Mouse (Mus musculus): ENCODE results near the gene Fam83e. TPM values are rescaled to one million over a fixed set of nuclear protein-coding genes. Genes with fewer than 3 reads are reported as not detected.

Fam83e gene
- total and polyA plus RNA-seq, 3 experiments: 0.43 to 1.0 TPM; not detected in 1

DNA sequence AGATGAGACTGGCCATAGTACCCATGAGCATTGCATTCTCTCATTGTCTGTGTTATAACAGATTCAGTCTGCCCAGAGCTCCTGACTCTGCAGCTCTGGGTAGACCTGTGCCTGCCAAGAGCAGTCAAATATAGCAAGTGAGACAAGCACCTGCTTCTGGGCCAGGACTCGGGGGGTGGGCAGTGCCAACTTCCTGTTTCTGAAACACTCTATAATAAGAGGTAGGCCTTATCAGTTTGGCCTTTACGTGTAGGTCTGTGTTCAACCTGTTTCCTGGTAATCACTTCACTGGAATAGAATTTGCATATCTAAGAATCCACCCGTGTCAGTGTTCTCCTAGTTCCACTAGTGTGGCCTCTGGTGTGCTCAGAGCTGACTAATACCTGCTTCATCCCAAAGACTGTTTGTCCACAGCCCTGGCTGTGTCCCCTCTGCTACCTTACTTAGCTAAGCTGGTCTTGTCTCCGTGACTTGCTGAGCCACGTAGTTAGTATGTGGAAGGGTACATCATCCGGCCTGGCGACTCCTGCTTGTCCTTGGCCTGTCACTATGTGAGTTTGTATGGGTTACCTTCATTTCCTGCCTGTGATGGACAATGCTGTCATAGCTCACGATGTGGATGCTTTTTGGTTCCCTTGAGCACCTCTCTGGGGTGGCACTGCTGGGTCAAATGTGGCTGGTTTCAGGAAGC is 39.8 kb upstream of the Fam83e start (continued):
- TF ChIP-seq MAX (IDR thresholded peaks at IDR 0.05; ENCODE audit: low read length): peak; percentile 74
- TF ChIP-seq GATA1 (IDR thresholded peaks at IDR 0.05; ENCODE audit: low read depth, low read length): peak; percentile 78
- no peak for TF ChIP-seq TBP (IDR thresholded peaks at IDR 0.05; ENCODE audit: low read depth, low read length)
- TF ChIP-seq GABPA (IDR thresholded peaks at IDR 0.05; ENCODE audit: low read depth, low read length): no peak

DNA sequence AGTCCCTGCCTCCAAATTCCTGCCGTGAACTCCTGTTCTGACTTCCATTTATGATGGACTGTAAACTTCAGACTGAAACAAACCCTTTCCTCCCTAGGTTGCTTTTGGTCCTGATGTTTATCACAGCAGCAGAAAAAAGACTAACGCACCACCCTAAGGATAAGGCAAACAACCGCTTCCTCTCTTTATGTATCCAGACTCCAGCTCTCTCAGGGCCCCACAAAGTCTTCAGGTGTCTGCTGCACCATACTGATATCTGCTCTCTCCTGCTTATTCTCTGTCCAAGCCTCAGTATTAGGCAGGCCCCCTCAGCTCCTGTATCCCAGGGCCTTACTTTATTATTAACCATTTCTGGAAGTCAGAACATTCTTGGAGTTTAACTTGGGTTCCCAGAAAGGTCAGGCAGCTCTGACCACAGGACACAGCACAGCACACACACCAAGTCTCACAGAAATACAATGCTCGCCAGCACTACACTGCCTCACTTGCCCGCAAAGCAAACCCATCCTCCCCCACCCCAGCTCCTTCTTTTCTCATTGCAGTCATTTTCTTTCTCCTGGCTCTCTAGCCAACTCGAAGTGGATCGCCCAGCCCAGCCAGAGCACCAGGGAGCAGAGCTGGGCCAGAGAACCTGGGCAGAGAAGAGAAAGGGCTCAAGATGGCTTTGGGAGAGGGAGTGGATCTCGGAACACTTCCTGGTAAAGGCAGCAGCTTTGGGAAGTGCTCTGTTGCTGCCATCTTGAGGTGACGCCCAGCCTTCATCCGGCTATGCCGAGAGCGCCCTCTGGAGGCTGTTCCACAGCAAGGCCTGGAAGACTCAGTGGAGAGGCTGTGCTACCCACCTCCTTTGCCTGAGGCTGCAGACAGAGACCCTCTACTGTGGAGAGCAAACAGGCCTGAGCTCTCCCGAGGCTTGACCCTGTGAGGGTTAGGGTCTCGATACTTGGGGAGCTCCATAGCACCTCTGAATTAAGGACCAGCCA is 38.6 kb upstream of the Fam83e start:
- peak; percentile 91 for DNase-seq (ENCODE audit: low read depth, low spot score)
- Histone ChIP-seq H3K79me2 (ENCODE audit: control insufficient read depth, insufficient read depth, low read length, poor library complexity) (no peaks in the 10 kb centered on the region), H3K9me3 (replicated peaks; ENCODE audit: insufficient read depth, low read length) (no peaks in the 10 kb centered on the region), H3K36me3 (ENCODE audit: control insufficient read depth in 1 of 2, insufficient read depth in 2 of 2, low read length in 2 of 2) (peaks cover 0 to 17% of the 10 kb centered on the region in 2 experiments; a peak in 2 of 4 replicates), H3K27ac (ENCODE audit: control insufficient read depth, low read depth, low read length) (peak overlapping the region; percentile 57), H3K9ac (ENCODE audit: control insufficient read depth, low read depth, low read length, poor library complexity, severe bottlenecking) (peak overlapping the region; percentile 72), H3K4me3 (ENCODE audit: control insufficient read depth in 1 of 2, insufficient read depth in 1 of 2, low read depth in 2 of 2, low read length in 2 of 2) (peak overlapping the region; percentile 52 to 55), H3K4me1 (ENCODE audit: control insufficient read depth in 1 of 2, insufficient read depth in 2 of 2, low read length in 2 of 2) (peaks cover 13 to 20% of the 10 kb centered on the region in 2 experiments), H3K27me3 (ENCODE audit: control insufficient read depth in 1 of 2, insufficient read depth in 2 of 2, low read length in 2 of 2) (peaks cover 0 to 2% of the 10 kb centered on the region in 2 experiments; a peak in 2 of 4 replicates)
- TF ChIP-seq MYC (IDR thresholded peaks at IDR 0.05; ENCODE audit: low read depth, low read length) (no peak), RCOR1 (IDR thresholded peaks at IDR 0.05; ENCODE audit: low read depth, low read length) (0 out of 2 replicates have a peak, but pooled peaks have one; percentile 7), CTCF (IDR thresholded peaks at IDR 0.05 in 2 of 3, conservative IDR thresholded peaks at IDR 0.05 in 1 of 3; ENCODE audit: control insufficient read depth in 1 of 3, insufficient read depth in 1 of 3, low read depth in 2 of 3, low read length in 3 of 3, poor library complexity in 1 of 3, severe bottlenecking in 1 of 3) (peak; percentile 93 to 100 (median 99)), MAX (IDR thresholded peaks at IDR 0.05; ENCODE audit: low read length) (no peak), POLR2AphosphoS2 (IDR thresholded peaks at IDR 0.05; ENCODE audit: low read length) (no peak), MAFK (IDR thresholded peaks at IDR 0.05; ENCODE audit: borderline replicate concordance, low read depth, low read length) (no peak), BHLHE40 (IDR thresholded peaks at IDR 0.05; ENCODE audit: borderline replicate concordance, low read depth, low read length) (no peak), GATA1 (IDR thresholded peaks at IDR 0.05; ENCODE audit: low read depth, low read length) (0 out of 2 replicates have a peak, but pooled peaks have one; percentile 27), SMC3 (IDR thresholded peaks at IDR 0.05; ENCODE audit: low read depth, low read length) (peak; percentile 87), ELF1 (IDR thresholded peaks at IDR 0.05; ENCODE audit: low read depth, low read length) (peak; percentile 84), POLR2AphosphoS5 (IDR thresholded peaks at IDR 0.05; ENCODE audit: borderline replicate concordance, low read depth, low read length) (no peak), ZC3H11A (IDR thresholded peaks at IDR 0.05; ENCODE audit: low read depth, low read length) (peak; percentile 82), EP300 (IDR thresholded peaks at IDR 0.05; ENCODE audit: low read depth in 1 of 2, low read length in 2 of 2) (peak; percentile 25 to 36; a peak in 3 of 4 replicates), NRF1 (IDR thresholded peaks at IDR 0.05; ENCODE audit: insufficient read depth, low read depth, low read length, poor library complexity, severe bottlenecking) (no peak), MEF2A (IDR thresholded peaks at IDR 0.05; ENCODE audit: extremely low read depth, insufficient replicate concordance, low read depth, low read length, poor library complexity, severe bottlenecking) (no peak), E2F4 (IDR thresholded peaks at IDR 0.05; ENCODE audit: borderline replicate concordance, low read depth, low read length) (no peak), ZKSCAN1 (IDR thresholded peaks at IDR 0.05; ENCODE audit: low read depth, low read length) (no peak), USF2 (IDR thresholded peaks at IDR 0.05; ENCODE audit: borderline replicate concordance in 1 of 2, insufficient read depth in 1 of 2, low read depth in 1 of 2, low read length in 2 of 2) (no peak), MXI1 (IDR thresholded peaks at IDR 0.05; ENCODE audit: low read depth, low read length) (0 out of 2 replicates have a peak, but pooled peaks have one; percentile 23), GABPA (IDR thresholded peaks at IDR 0.05; ENCODE audit: low read depth, low read length) (no peak), TCF12 (IDR thresholded peaks at IDR 0.05; ENCODE audit: low read depth, low read length) (no peak), RAD21 (IDR thresholded peaks at IDR 0.05; ENCODE audit: low read depth, low read length) (peak; percentile 81), ETS1 (IDR thresholded peaks at IDR 0.05; ENCODE audit: low read depth, low read length) (no peak), USF1 (IDR thresholded peaks at IDR 0.05; ENCODE audit: low read depth, low read length) (no peak), NELFE (IDR thresholded peaks at IDR 0.05; ENCODE audit: low read depth, low read length) (peak; percentile 41), HCFC1 (IDR thresholded peaks at IDR 0.05; ENCODE audit: low read depth, low read length) (peak; percentile 67), TAL1 (IDR thresholded peaks at IDR 0.05; ENCODE audit: low read length) (no peak), MYB (IDR thresholded peaks at IDR 0.05; ENCODE audit: low read depth, low read length) (no peak), CHD1 (IDR thresholded peaks at IDR 0.05; ENCODE audit: low read depth, low read length) (no peak)

Measured in MEL (cell line).